Mouse (Mus musculus) retina, adult 2 months (tissue): ENCODE measurements around the gene Insig2.

Experiments
- DNase-seq: peaks from one replicate; pipeline ENCODE4 v3.0.0-alpha.2; 2012; ENCODE audit warnings: low read depth, low spot score

Gene Insig2

DNA sequence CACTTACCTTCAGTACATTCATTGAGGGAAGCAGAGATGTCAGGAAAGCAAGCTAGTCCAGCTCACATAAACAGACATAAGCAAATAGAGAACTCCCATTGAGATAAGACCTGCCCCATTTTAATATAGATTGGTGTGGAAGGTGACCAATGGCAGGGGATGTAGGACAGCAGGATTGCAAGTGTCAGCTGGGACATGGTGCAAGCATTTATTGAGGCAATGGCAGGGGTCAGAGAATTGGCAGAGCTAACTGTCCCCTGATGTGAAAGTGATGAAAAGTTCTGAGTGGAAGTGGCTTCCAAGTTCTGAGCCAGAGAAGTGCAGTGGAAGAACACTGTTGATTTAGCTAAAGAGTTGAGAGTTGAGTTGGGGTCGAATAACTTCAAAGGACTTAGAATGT is at the start of gene Insig2:
Insig2 (minus strand) TSS at position 105 of the 400 bp plus-strand sequence.
- DNase-seq = no peak

DNA sequence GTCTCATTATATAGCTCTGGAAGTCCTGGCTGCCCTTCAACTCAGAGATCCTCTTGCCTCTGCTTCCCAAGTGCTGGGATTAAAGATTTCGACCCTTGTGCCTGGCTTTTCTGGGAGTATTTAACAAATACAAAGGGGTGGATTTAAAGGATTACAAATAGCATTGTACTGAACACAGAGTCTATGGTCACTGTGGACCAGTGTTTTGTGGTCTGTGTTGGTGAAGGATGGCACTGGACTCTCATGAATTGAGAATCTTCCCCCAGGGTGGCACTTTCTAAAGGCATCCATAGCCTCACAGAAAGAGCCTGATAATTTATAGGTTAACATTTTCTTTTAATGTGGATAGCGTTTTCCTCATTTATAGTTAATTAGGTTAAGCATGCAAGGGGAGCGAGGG is 49.2 kb upstream of the Insig2 start:
- DNase-seq = no peak

DNA sequence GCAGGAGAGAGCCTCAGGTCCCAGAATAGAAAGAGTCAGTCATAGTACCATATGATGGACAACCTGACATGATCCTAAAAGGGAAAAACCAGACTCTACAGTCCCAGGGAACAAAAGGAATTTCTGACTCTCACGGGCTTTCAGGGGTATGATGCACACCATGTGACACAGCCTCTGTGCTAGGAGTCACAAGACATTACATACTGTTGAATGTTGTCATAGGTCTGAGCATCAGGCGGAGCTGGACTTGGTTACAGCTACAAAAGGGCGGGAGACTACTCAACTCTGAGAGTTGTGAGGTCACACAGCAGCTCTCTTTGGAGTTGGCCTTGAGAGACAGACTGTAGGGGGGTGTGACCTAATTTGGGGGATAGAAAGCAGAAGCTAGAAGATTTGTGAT is 47.6 kb upstream of the Insig2 start:
- no peak for DNase-seq

DNA sequence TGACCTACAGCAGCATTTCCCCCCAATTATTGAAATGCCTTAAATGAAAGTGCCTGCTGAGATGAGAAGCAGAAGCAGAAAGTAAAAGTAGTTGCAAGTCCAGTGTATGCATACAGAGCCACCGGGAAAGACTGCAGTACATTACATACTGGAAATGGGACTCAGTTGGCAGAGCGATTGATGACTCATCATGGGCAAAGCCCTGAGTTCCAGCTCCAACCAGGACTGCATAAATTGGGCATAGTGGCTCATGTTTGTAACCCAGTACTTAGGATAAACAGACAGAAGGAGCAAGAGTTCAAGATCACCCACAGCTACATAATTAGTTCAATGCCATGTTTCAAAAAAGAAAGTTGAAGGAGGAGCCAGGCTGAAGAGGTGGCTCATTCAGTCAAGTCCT is 45.5 kb upstream of the Insig2 start:
- no peak for DNase-seq

DNA sequence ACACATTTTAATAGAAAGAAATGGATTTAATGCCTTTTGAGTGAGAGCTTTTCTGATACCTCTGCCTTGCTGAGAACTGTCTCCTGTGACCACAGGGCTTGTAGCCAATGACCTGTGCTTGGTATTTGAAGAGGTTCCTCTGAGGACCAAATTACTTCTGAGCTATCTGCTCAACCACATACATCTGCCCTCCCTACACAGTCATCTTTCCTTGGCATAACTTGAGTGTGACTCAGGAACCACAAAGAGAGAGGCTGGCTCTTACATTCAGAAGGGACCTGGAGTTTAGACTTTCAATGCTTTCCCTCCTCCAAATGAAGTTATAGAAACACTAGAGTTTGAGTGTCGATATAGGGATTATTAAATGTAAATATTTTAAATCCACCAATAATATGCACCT is 45.0 kb upstream of the Insig2 start:
- DNase-seq = no peak

DNA sequence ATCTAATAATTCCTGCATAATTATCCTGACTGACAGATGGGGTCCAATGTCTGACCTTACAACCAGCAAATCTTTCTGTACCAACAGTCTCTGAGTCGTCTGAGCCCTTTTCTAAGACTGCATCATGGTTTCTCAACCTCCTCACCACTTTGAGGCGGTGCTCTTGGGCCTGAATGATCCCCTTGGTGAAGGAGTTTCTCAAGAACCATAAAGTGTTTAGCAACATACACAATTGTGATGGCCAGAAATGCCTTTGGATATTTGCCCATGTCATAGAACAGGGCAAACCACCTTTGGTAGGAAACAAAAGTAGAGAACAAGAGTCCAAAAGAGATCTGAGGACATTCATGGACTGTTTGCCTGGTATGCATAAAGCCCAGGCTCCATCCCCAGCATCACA is 41.2 kb upstream of the Insig2 start:
- DNase-seq = no peak

DNA sequence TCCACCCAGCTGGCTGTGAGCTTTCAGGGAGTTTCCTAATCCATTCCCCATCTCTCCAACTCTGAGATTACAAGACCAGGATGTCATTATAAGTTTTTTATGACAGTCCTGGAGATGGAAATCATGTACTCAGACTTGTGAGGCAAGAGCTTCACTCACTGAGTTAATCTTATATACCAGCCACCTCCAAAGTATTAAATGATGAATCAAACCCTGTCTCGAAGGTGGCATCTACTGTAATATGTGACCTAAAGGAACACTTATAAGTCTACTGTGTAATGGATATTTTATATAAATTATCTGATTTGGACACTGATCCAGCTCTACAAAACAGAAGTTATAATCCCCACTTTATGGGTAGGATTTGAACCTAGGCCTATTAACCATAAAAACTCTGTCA is 40.3 kb upstream of the Insig2 start:
- no peak for DNase-seq

DNA sequence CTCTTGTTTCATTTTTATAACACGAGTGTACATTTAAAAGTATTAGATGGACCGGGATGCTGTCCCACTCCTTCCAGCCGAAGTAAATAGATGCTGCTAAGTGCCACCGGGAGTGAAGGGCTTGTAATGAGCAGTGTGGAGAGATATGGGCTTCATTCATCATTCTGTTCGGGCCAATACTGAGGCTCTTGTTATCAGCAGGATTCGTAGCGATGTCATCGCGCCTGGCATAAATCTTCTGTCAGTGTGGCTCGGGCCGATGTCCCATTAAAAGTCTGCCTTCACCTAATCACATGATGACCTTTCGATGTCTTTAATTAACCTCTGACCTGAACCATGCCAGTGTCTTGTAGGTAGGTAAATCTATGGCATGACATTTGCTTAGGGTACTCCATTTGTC is 39.1 kb upstream of the Insig2 start:
- DNase-seq = no peak

DNA sequence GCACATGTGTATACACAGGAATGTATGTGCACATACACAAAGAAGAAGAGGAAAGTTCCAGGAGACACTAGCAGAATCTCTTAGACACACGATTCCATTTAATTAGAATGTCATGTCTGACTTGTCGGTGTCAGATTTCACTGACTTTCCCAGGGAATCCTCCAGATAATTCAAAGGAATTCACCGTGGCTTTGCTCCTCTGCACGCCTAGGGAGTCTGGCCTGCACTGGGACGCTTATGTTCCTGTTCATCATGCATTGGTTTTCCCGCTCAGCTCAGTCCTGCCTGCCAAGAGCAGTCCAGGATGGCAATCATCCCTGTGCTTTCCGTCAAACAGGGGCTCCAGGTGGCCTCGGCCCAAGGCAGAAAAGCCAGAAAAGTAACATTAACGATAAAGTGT is 34.9 kb upstream of the Insig2 start:
- no peak for DNase-seq

DNA sequence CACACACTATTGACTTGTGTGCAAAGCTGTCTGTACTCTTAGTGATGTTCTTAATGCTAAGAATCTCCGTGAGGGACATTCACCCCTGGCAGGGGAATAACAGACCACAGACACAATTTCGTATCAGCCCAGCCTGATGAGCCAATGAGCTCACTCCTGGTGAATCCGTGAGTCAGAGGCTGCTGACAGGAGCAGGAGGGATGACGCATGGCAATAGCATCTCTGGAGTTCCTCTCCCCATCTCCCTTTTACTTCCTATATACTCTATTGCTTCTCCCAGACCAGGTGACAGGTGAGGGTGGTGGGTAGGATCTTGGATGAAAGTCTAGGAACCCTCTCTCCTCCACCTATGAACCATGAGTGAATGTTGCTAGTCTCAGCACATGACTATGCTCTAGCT is 28.2 kb upstream of the Insig2 start:
- DNase-seq = no peak

DNA sequence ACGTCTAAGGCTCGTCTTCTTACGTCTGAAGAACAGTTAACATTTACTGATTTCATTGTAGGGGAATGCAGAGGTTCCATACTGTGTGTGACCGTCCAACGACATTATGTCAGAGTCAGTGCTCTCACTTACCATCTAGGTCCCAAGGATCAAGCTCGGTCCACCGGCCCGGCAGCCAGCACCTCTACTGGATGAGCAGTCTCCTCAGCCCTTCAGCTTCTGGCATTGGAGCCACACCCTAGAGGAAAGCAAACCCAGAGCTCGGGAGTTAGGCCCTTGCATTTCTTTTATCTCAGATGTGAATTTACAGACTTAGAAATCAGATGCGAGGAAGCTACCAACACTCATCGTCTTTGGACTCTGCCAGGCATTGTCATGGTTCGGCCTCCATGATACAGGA is 27.3 kb upstream of the Insig2 start:
- no peak for DNase-seq

DNA sequence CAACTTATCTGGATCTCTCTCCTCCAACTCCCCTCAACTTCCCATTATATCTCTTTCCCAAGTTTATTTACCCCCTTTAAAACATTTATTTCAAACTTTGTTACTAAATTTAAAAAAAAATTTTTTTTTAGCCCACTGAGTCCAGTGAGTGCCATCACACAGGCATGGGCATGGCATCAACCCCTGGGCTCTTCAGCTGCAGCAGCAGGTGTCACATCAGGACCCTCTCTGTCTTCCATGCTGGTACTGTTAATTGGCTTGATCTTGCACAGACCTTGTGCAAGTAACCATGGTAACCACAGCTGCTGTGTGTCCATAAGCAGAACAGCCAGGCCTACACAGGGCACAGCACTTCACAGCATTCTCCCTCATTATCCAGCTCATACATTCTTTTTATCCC is 21.4 kb upstream of the Insig2 start:
- DNase-seq = no peak

DNA sequence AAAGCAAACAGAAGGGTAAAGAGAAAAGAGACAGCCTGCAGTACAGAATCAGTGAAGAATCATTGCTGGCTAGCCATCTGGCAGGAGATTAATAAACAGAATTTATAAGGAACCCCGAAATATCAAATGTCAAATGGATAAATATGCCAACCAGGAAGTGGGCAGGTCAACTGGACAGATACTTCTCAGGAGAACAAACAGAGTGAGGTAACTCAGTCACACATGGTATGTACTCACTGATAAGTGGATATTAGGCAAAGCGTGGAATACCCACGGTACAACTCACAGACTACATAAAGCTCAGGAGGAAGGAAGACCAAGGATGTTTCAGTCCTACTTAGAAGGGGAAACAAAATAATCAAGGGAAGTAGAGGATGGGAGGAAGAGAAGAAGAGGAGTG is 18.6 kb upstream of the Insig2 start:
- DNase-seq = no peak

DNA sequence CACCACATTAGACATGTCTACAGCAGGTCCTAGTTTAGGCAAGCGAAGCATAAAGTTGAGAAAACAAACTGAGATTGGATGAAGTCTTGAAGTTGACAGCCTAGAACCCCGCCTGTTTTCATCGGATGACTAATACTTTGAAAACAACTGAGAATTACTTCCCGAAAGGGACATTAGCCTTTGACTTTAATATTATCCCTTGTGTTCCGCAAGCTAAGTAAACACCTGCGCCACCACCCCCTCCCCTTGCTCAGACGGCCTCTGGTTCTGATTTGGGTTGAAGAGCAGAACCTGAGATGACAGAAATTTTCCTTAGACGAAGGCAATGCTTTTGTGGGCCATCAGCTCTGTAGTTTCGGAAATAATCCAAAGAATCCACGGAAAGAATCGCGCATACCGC is 18.2 kb upstream of the Insig2 start:
- DNase-seq = no peak

DNA sequence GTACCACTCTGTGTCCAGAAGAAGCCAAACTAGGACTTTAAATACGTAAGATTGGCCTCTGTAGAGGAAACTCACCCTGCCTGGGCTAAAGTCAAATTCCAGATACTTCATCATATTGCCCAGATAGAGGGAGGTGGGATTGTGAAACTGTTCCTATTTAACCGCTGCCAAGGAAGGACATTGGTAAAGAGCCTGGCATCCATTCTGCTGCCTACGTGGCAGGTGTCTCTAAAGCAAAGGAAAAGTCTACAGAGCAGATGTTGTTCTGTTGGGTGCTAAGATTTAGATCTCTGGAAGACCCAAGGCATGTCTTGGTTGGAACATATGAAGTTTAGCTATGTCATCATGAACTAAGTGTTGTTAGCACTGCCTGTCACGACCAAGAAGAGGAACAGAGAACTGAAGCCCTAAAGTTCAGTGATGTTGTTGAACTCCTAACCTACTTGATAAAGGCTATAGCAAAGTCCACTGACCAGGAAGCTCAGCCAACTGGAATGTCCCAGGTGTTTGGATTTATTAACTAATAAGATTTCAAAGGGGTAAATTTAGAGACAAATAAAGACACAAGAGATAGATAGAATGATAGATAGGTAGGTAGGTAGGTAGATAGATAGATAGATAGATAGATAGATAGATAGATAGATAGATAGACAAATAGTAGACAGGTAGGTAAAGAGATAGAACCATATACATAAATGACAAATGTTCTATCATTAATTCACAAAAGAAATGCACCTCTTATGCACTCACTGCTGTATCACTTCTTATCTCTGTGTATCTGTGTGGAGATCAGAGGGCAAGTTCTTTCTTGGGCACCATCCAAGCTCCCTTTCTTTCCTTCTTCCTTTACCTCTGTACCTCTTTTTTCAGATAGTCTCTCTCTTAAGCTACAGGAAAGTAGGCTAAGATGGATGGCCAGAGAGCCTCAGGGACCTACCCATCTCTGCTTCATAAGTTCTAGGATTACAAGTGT is 16.8 kb upstream of the Insig2 start:
- DNase-seq = no peak

DNA sequence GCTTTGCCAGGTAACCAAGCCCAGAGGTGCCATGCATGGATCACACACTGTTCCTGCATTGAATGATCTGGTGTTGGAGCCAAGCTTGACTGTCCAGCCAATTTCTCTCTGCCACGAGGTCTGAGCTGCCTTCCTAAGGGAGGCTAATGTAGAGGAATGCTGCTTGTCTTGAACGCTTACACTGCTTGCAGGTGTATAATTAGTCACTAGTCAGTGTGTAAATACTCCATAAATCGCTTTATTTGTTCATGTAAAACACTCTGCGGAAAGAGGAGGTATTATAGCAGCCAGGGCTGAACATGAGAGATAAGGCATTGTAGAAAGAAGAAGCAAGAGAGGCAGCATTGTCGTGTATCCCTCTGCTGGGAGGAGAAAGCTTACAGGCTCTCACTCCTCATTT is 11.6 kb upstream of the Insig2 start:
- no peak for DNase-seq

DNA sequence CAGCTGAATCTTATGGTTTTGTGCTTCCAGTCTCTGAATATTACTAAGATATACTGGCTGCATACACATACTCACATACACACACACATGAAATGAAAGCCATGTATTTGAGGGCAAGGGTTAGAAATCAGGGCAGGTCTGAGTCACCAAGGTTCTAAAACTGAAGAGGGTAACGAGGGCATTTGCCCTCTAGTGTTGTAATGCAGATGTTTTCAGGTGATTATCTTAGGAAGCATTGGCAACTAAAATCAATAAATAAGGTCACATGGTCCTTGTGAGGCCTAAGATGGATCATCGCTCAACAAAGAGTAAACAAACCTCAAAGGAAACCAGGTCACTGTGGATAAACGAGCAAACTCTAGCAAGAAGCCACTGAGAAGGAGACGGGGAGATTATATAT is 3.4 kb upstream of the Insig2 start:
- DNase-seq = no peak

DNA sequence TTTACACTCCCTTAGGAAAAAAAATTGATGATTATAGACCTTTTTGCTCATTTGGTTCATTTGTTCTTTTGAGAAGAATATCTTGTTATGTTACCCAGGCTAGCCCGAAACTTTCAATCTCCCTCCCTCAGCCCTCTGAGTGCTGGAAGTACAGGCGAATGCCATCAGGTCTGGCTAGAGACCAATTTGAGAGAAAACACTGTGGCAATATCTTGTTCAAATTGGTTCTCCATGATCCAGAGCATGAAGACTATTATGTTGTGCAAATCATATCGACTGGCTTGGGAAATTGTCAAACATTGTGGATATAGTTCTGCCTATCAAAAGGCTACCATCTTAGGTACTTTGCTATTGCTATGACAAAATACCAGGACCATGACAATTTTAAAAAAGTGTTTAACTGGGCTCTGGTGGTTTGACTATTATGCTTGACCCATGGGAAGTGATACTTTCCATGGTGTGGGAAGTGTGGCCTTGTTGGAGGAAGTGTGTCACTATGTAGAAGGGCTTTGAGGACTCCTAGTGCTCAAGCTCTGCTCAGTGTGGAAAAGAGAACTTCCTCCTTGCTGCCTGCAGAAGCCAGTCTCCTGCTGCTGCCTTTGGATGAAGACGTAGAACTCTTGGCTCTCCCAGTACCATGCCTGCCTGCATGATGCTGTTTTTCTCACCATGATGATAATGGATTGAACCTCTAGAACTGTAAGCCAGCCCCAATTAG is 1.8 kb upstream of the Insig2 start:
- DNase-seq = no peak

DNA sequence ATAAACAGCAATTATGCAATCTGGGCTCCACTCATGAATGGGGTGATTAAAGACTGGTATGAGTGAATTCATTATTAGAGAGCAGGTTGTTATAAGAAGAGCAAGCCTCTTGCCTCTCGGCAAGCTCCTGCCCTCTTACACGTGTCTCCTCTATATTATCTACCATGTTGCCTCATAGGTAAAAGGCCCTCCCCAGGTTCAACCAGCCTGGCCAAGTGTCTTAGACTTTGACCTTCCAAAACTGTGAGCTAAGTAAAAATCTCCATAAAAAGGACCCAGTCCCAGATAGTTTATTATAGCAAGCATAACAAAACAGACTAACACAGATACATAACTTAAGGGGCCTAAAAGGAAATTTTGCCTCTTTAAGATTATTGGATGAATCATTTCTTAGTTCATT is 1.8 kb downstream of the Insig2 start:
- DNase-seq = no peak

DNA sequence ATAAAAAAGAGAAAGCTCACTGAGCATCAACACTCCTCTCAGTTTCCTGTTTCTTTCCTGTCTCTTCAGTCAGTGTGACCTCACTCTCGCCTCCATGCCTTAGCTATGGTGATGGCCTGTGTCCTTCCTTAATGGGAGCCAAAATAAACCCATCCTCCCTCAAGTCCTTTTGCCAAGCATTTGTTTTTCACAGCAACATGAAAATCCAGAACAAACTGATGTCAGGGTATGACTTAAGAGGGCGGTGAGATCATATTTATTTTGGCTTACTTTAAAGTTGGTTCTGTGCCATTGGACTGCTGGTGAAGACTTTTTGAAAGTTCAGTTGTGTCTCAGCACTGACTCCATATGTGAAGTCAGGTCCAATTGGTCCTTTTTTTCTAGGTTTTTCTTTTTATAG is 3.0 kb downstream of the Insig2 start:
- DNase-seq = no peak

DNA sequence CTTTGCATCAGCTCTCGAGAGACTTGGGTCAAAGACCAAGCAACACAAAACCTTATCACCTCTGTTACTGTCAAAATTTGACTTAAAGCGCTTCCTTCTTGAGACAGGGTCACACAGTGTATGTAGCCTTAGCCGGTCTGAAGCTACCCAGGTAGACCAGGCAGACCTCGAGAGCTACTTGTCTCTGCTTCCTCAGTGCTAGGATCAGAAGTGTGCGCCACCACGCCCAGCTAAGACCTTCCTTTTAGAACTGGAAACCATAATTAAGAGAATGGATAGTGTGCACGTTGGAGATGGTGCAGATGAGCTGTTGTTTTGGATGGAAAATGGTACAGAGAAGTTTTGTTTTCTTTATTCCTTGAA is 4.2 kb downstream of the Insig2 start:
- peak; percentile 9 for DNase-seq

DNA sequence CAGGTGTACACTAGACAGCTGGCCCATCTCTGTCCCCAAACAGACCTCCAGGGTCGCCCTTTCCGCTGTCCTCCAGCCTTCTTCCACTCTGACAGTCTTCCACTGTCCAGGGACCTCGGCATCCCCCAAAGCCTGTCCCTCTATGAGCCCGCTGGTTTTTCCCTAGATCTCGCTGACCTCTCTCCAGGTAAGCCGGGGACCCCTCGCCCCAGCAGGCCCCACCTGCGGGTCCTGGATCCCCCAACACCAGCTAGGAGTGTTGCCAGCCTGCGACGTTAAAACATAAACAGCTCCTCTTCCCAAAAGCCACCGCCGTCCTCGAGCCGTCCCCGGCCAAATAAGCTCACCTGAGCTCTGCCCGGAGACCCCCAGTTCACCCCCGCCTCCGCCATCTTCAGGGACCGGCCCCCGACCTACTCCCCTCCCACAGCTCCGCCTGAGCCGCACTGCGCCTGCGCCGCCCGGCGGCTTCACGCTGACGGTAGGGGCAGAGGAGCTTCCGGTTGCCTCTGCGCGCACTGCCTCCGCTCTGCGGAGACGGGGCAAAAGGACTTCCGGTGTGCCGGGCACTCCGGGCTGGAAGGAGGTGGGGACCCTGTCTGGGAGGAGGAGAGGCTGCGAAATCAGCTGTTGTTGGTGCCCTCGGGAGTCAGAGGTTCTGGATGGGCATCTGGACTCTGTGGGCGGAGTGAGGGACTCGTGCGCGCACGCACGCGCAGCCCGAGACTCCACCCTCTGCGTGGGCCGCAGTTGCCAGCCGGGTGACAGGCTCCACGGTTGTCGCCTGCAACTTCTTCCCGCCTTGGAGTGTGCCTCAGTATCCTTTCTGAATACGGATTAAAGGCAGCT is 4.8 kb downstream of the Insig2 start:
- DNase-seq = peak; percentile 83
